Mouse (Mus musculus): ENCODE measurements around the gene Impdh2.
"Not testable (repeated sequence)": the region's sequence is repeated elsewhere in the genome, so short reads cannot be mapped to it uniquely, and the experiment has no call there.

- TF ChIP-seq EP300 (IDR thresholded peaks at IDR 0.05; ENCODE audit: insufficient read depth, low read depth, low read length); POLR2A (IDR thresholded peaks at IDR 0.05; ENCODE audit: insufficient read depth, low read length); CTCF (IDR thresholded peaks at IDR 0.05; ENCODE audit: low read depth, low read length): not testable (repeated sequence)
These were observed 47.8 kb downstream of the Impdh2 start for GRCm38 (mm10) chr9:108607929-108608328.
